Mouse (Mus musculus) CH12.LX (cell line): Measurements from ENCODE around the gene Itpr3. TPM values are rescaled to one million over a fixed set of nuclear protein-coding genes. Genes with fewer than 3 reads are reported as not detected.

ENCODE experiments used
- DNase-seq: peaks from one replicate; pipeline ENCODE4 v3.0.0-alpha.2; 2013; ENCODE audit errors: extremely low read depth
- H3K27ac ChIP-seq: 2 replicates; pipeline ENCODE4 v1.5.1; 2012; ENCODE audit warnings: low read depth, mild to moderate bottlenecking, control low read depth, moderate library complexity; ENCODE audit not compliant: insufficient read depth
- H3K27me3 ChIP-seq: replicated peaks from 2 replicates; pipeline ENCODE3; 2012; ENCODE audit warnings: inconsistent platforms
- H3K36me3 ChIP-seq, 2 experiments: replicated peaks in 1 of 2; 2 replicates each; pipeline versions ENCODE3 to v1.6.1; 2012; ENCODE audit warnings: inconsistent platforms in 1 of 2, low read length in 1 of 2, mild to moderate bottlenecking in 1 of 2, mixed read lengths in 1 of 2, moderate library complexity in 1 of 2; ENCODE audit not compliant: control insufficient read depth in 1 of 2, insufficient read depth in 1 of 2
- H3K4me1 ChIP-seq, 2 experiments: 2 replicates each; pipeline ENCODE4 v1.6.1; 2012; ENCODE audit warnings: inconsistent platforms in 1 of 2, moderate library complexity in 1 of 2; ENCODE audit not compliant: insufficient read depth in 2 of 2, control insufficient read depth in 1 of 2
- H3K4me2 ChIP-seq: 2 replicates; pipeline ENCODE4 v1.6.1; 2012; ENCODE audit warnings: low read depth, mild to moderate bottlenecking, control low read depth; ENCODE audit not compliant: poor library complexity, insufficient read depth, severe bottlenecking
- H3K4me3 ChIP-seq, 3 experiments: fragments of 150-350 bp in 1 of 3; sonication (generic) in 1 of 3; replicated peaks in 1 of 3; 2 replicates each; pipeline versions ENCODE3 to v1.5.1; 2011 to 2012; ENCODE audit warnings: low read depth in 2 of 3, low read length in 2 of 3, mild to moderate bottlenecking in 2 of 3, moderate library complexity in 2 of 3, control low read depth in 1 of 3, improper control_type of control experiment in 1 of 3, inconsistent platforms in 1 of 3, mixed read lengths in 1 of 3; ENCODE audit not compliant: poor library complexity in 1 of 3
- H3K79me2 ChIP-seq: replicated peaks from 2 replicates; pipeline ENCODE4 v1.6.1; 2012; ENCODE audit warnings: mild to moderate bottlenecking, moderate library complexity; ENCODE audit not compliant: control insufficient read depth, poor library complexity, insufficient read depth, severe bottlenecking; ENCODE audit errors: extremely low read depth
- H3K9ac ChIP-seq: 2 replicates; pipeline ENCODE4 v1.6.1; 2012; ENCODE audit warnings: low read depth, mild to moderate bottlenecking, control low read depth, moderate library complexity; ENCODE audit not compliant: insufficient read depth
- H3K9me3 ChIP-seq: replicated peaks from 2 replicates; pipeline ENCODE3; 2012; ENCODE audit warnings: low read length, inconsistent platforms, mixed read lengths
- BHLHE40 ChIP-seq: IDR thresholded peaks from 2 replicates; pipeline ENCODE4 v1.6.1; 2011; ENCODE audit warnings: mild to moderate bottlenecking, low read depth, low read length, improper control_type of control experiment
- CHD2 ChIP-seq: IDR thresholded peaks from 2 replicates; pipeline ENCODE4 v1.6.1; 2011; ENCODE audit warnings: low read length, improper control_type of control experiment
- E2F4 ChIP-seq: IDR thresholded peaks from 2 replicates; pipeline ENCODE4 v1.6.1; 2011; ENCODE audit warnings: low read depth, low read length, improper control_type of control experiment; ENCODE audit not compliant: insufficient replicate concordance
- EP300 ChIP-seq: IDR thresholded peaks from 2 replicates; pipeline ENCODE4 v1.6.1; 2011; ENCODE audit warnings: low read length, improper control_type of control experiment
- ETS1 ChIP-seq: conservative IDR thresholded peaks from 2 replicates; pipeline ENCODE4 v1.6.1; 2012; ENCODE audit warnings: low read depth, mild to moderate bottlenecking, inconsistent platforms, low read length, improper control_type of control experiment, moderate library complexity
- IRF4 ChIP-seq: IDR thresholded peaks from 2 replicates; pipeline ENCODE4 v1.6.1; 2014; ENCODE audit warnings: low read depth, mild to moderate bottlenecking, inconsistent platforms, low read length, improper control_type of control experiment
- JUND ChIP-seq: conservative IDR thresholded peaks from 2 replicates; pipeline ENCODE4 v1.6.1; 2011; ENCODE audit warnings: low read depth, low read length, improper control_type of control experiment
- KAT2A ChIP-seq: IDR thresholded peaks from 2 replicates; pipeline ENCODE4 v1.6.1; 2012; ENCODE audit warnings: low read length, improper control_type of control experiment, inconsistent platforms; ENCODE audit not compliant: insufficient replicate concordance
- MAFK ChIP-seq: IDR thresholded peaks from 2 replicates; pipeline ENCODE4 v1.6.1; 2011; ENCODE audit warnings: low read length, improper control_type of control experiment; ENCODE audit not compliant: insufficient replicate concordance
- MAX ChIP-seq: IDR thresholded peaks from 2 replicates; pipeline ENCODE4 v1.6.1; 2011; ENCODE audit warnings: low read length, improper control_type of control experiment
- MAZ ChIP-seq: IDR thresholded peaks from 2 replicates; pipeline ENCODE4 v1.6.1; 2012; ENCODE audit warnings: low read depth, mild to moderate bottlenecking, inconsistent platforms, low read length, improper control_type of control experiment, moderate library complexity
- MEF2A ChIP-seq: IDR thresholded peaks from 2 replicates; pipeline ENCODE4 v1.6.1; 2014; ENCODE audit warnings: low read depth, mild to moderate bottlenecking, inconsistent platforms, low read length, improper control_type of control experiment, borderline replicate concordance
- MXI1 ChIP-seq: IDR thresholded peaks from 2 replicates; pipeline ENCODE4 v1.6.1; 2011; ENCODE audit warnings: mild to moderate bottlenecking, low read depth, low read length, improper control_type of control experiment
- MYC ChIP-seq: IDR thresholded peaks from 2 replicates; pipeline ENCODE4 v1.6.1; 2011; ENCODE audit warnings: low read depth, mild to moderate bottlenecking, improper control_type of control experiment, low read length
- NELFE ChIP-seq: IDR thresholded peaks from 2 replicates; pipeline ENCODE4 v1.6.1; 2011; ENCODE audit warnings: low read depth, low read length, improper control_type of control experiment
- PAX5 ChIP-seq: IDR thresholded peaks from 2 replicates; pipeline ENCODE4 v1.6.1; 2012; ENCODE audit warnings: low read length, inconsistent platforms, mixed read lengths
- POLR2A ChIP-seq: IDR thresholded peaks from 2 replicates; pipeline ENCODE4 v1.6.1; 2011; ENCODE audit warnings: low read depth, mild to moderate bottlenecking, improper control_type of control experiment, low read length
- POLR2AphosphoS2 ChIP-seq: IDR thresholded peaks from 2 replicates; pipeline ENCODE4 v1.6.1; 2011; ENCODE audit warnings: low read depth, low read length, improper control_type of control experiment
- SIN3A ChIP-seq: IDR thresholded peaks from 2 replicates; pipeline ENCODE4 v1.6.1; 2012; ENCODE audit warnings: low read length, improper control_type of control experiment, inconsistent platforms
- TCF12 ChIP-seq: IDR thresholded peaks from 2 replicates; pipeline ENCODE4 v1.6.1; 2014; ENCODE audit warnings: low read depth, mild to moderate bottlenecking, inconsistent platforms, low read length, improper control_type of control experiment
- UBTF ChIP-seq: IDR thresholded peaks from 2 replicates; pipeline ENCODE4 v1.6.1; 2012; ENCODE audit warnings: low read depth, mild to moderate bottlenecking, inconsistent platforms, low read length, improper control_type of control experiment, moderate library complexity
- ZKSCAN1 ChIP-seq: IDR thresholded peaks from 2 replicates; pipeline ENCODE4 v1.6.1; 2012; ENCODE audit warnings: low read depth, inconsistent platforms, low read length, improper control_type of control experiment, borderline replicate concordance
- dilution Hi-C: fragments of 300-500 bp; cut with MboI; formaldehyde crosslinking; loops from 2 replicates; pipeline ENCODE4 v1.14.3; 2020; ENCODE audit warnings: low sequenced_read_pairs; ENCODE audit not compliant: extremely low pct_unique_long_range_greater_than_20kb, extremely low pct_ligation_motif_present
- in situ Hi-C: fragments of 300-500 bp; cut with MboI; formaldehyde crosslinking; loops from 3 replicates; pipeline ENCODE4 v1.14.3; 2019; ENCODE audit warnings: low sequenced_read_pairs, low pct_ligation_motif_present, low pct_unique_long_range_greater_than_20kb, mixed read lengths
- polyA plus RNA-seq: library from polyadenylated mRNA; unstranded; fragments of >175 nt; gene quantifications from 2 replicates; pipeline ENCODE4 v1.2.1, GENCODE M21; 2012; ENCODE audit warnings: low read depth; ENCODE audit not compliant: insufficient read length
- total RNA-seq, 2 experiments: library from RNA; depleted of rRNA; stranded (reverse); fragments of 300-350 nt in 1 of 2; fragments of >200 nt in 1 of 2; gene quantifications; 2 replicates each; pipeline ENCODE4 v1.2.3; 2012 to 2014

Gene Itpr3
- total and polyA plus RNA-seq, 3 experiments, result 2.5 to 11.3 (median 9.5) TPM

- TF ChIP-seq E2F4, result no peak
- TF ChIP-seq POLR2AphosphoS2, result no peak
- TF ChIP-seq KAT2A, result no peak
- TF ChIP-seq JUND, result no peak
- peak; percentile 50; the same call in 1 of the 2 replicates for TF ChIP-seq MAX
- 0 out of 2 replicates have a peak, but pooled peaks have one; percentile 52 for TF ChIP-seq UBTF
- peak; percentile 55; the same call in 1 of the 2 replicates for TF ChIP-seq POLR2A
- 0 out of 2 replicates have a peak, but pooled peaks have one; percentile 24 for TF ChIP-seq MAFK
- TF ChIP-seq EP300, result peak; percentile 83
These were observed 110.4 kb downstream of the Itpr3 start, which contains the start of gene Ip6k3 (continued) for GRCm38 (mm10) chr17:27167545-27167944.

- Histone ChIP-seq H3K9ac (peak overlapping the region; percentile 39; the same call in 1 of the 2 replicates), H3K9me3 (no peaks in the 10 kb centered on the region), H3K4me3 (peak overlapping the region in 1 of 3 experiments; percentile 45), H3K4me1 (peaks cover 57 to 82% of the 10 kb centered on the region in 2 experiments), H3K27ac (peak overlapping the region; percentile 67), H3K27me3 (no peaks in the 10 kb centered on the region), H3K36me3 (peaks cover 13 to 21% of the 10 kb centered on the region in 2 experiments), H3K79me2 (peaks cover 33% of the 10 kb centered on the region), H3K4me2 (peak overlapping the region; percentile 22; the same call in 1 of the 2 replicates)
- DNase-seq, result no peak
- dilution Hi-C loops, result no loop called here
- 0 out of 2 replicates have a peak, but pooled peaks have one; percentile 24 for TF ChIP-seq NELFE
- TF ChIP-seq IRF4, result peak; percentile 61
- TF ChIP-seq TCF12, result 0 out of 2 replicates have a peak, but pooled peaks have one; percentile 38
- TF ChIP-seq PAX5, result no peak
- peak; percentile 65 for TF ChIP-seq MYC
- TF ChIP-seq POLR2A, result no peak
- peak; percentile 50; the same call in 1 of the 2 replicates for TF ChIP-seq MAX
- no peak for TF ChIP-seq MEF2A
- 0 out of 2 replicates have a peak, but pooled peaks have one; percentile 55 for TF ChIP-seq MXI1
- TF ChIP-seq ETS1, result peak; percentile 31
- peak; percentile 69; the same call in 1 of the 2 replicates for TF ChIP-seq ZKSCAN1
- 0 out of 2 replicates have a peak, but pooled peaks have one; percentile 15 for TF ChIP-seq BHLHE40
- TF ChIP-seq CHD2, result no peak
- peak; percentile 31 for TF ChIP-seq EP300
- 0 out of 2 replicates have a peak, but pooled peaks have one; percentile 53 for TF ChIP-seq SIN3A
- TF ChIP-seq MAZ, result 0 out of 2 replicates have a peak, but pooled peaks have one; percentile 42
- in situ Hi-C loops, result loop anchor here (10.0 kb wide), 1 partner anchor 156 kb away; no protein-coding TSS in a partner anchor
These were observed 111.5 kb downstream of the Itpr3 start for GRCm38 (mm10) chr17:27168569-27168968.
